Mouse (Mus musculus) forelimb bud, embryonic 11.5 days (tissue): ENCODE measurements around the gene Ccdc153.
A peak's percentile ranks its signal among the peaks of the same experiment; 100 is the strongest.

Experiments
- DNase-seq: peaks from one replicate; pipeline ENCODE4 v3.0.0-alpha.2; 2012; ENCODE audit warnings: low read depth, low spot score

Ccdc153 gene

GRCm38 (mm10) chr9:44240399-44240798 is at the start of gene Ccdc153:
Ccdc153 (plus strand) TSS chr9:44240676.
- DNase-seq: no peak

GRCm38 (mm10) chr9:44191166-44191565 is 49.3 kb upstream of the Ccdc153 start:
- DNase-seq: no peak

- DNase-seq: no peak
These were observed 48.2 kb upstream of the Ccdc153 start for GRCm38 (mm10) chr9:44192312-44192711.

GRCm38 (mm10) chr9:44192794-44193193 is 47.7 kb upstream of the Ccdc153 start:
- no peak for DNase-seq

GRCm38 (mm10) chr9:44194000-44194399 is 46.5 kb upstream of the Ccdc153 start:
- DNase-seq: no peak

- DNase-seq: no peak
These were observed 44.1 kb upstream of the Ccdc153 start for GRCm38 (mm10) chr9:44196354-44196753.

GRCm38 (mm10) chr9:44199166-44199565 is 41.3 kb upstream of the Ccdc153 start:
- DNase-seq: no peak

GRCm38 (mm10) chr9:44199580-44199979 is 40.9 kb upstream of the Ccdc153 start:
- peak; percentile 9 for DNase-seq

GRCm38 (mm10) chr9:44200458-44200857 is 40.0 kb upstream of the Ccdc153 start:
- no peak for DNase-seq

GRCm38 (mm10) chr9:44207840-44208239 is 32.6 kb upstream of the Ccdc153 start:
- DNase-seq: no peak

GRCm38 (mm10) chr9:44209416-44209815 is 31.1 kb upstream of the Ccdc153 start:
- DNase-seq: no peak

GRCm38 (mm10) chr9:44212406-44212805 is 28.1 kb upstream of the Ccdc153 start:
- DNase-seq: no peak

- no peak for DNase-seq
These were observed 26.9 kb upstream of the Ccdc153 start for GRCm38 (mm10) chr9:44213538-44213937.

- no peak for DNase-seq
These were observed 14.5 kb upstream of the Ccdc153 start for GRCm38 (mm10) chr9:44225993-44226392.

GRCm38 (mm10) chr9:44231609-44232008 is 8.9 kb upstream of the Ccdc153 start:
- DNase-seq: no peak

GRCm38 (mm10) chr9:44233021-44233801 is 7.3 kb upstream of the Ccdc153 start:
- peak; percentile 56 for DNase-seq

GRCm38 (mm10) chr9:44233802-44234478 is 6.5 kb upstream of the Ccdc153 start, which contains the start of gene Cbl:
Cbl (minus strand) TSS chr9:44234049.
- DNase-seq: peak; percentile 99

GRCm38 (mm10) chr9:44234479-44235427 is 5.7 kb upstream of the Ccdc153 start:
- DNase-seq: peak; percentile 14

GRCm38 (mm10) chr9:44236601-44237000 is 3.9 kb upstream of the Ccdc153 start:
- no peak for DNase-seq

GRCm38 (mm10) chr9:44237128-44237527 is 3.3 kb upstream of the Ccdc153 start:
- DNase-seq: no peak

GRCm38 (mm10) chr9:44238501-44239190 is 1.8 kb upstream of the Ccdc153 start:
- DNase-seq: no peak
